Mouse (Mus musculus) cerebellum, adult 8-10 months (tissue): ENCODE data around the gene Nkx6-2.
A peak's percentile ranks its signal among the peaks of the same experiment; 100 is the strongest.

Source experiments
- DNase-seq: peaks from one replicate; pipeline ENCODE4 v3.0.0; 2022

Nkx6-2 gene

DNA sequence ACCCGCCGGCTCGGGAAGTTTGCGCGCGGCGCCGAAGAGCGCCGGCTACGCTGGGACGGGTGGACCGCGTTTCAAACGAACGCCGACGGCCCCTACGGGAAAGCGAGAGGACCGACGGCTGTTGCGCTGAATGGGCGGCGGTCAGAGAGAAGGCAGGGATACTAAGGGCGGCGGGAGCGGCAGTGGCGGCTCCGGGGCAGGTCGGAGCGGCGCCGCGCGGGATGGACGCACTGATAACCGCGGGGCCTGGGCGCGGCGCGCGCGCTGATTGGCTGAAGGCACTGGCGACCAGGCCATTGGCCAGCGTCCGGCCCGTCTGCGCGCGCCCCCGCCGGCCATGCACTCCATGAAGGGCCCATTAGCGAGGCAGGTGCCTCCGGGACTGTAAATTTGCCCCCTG is at the start of gene Nkx6-2:
Nkx6-2 (minus strand) TSS at position 203 of the 400 bp plus-strand sequence.
- peak; percentile 22 for DNase-seq

GRCm38 (mm10) chr7:139625156-139625555 is 42.6 kb upstream of the Nkx6-2 start:
- DNase-seq, result no peak

DNA sequence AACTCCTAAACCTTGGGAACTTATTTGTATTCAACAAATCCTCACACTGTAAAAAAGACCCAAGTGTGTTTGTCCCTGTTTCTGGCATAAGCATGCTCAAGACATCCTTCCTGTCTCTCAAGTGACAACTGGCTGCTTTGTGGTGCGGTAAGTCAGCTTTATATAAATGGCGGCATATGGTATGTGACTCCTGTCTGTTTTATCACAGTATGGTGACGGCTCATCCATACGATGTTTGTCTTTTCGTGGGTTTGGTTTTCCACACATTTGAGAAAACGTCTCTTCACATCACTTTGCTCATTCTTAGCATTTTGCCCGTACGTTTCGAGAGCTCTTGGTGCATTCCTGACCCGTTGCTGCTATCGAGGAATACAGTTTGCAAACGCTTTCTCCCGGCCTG is 40.0 kb upstream of the Nkx6-2 start:
- DNase-seq, result no peak

DNA sequence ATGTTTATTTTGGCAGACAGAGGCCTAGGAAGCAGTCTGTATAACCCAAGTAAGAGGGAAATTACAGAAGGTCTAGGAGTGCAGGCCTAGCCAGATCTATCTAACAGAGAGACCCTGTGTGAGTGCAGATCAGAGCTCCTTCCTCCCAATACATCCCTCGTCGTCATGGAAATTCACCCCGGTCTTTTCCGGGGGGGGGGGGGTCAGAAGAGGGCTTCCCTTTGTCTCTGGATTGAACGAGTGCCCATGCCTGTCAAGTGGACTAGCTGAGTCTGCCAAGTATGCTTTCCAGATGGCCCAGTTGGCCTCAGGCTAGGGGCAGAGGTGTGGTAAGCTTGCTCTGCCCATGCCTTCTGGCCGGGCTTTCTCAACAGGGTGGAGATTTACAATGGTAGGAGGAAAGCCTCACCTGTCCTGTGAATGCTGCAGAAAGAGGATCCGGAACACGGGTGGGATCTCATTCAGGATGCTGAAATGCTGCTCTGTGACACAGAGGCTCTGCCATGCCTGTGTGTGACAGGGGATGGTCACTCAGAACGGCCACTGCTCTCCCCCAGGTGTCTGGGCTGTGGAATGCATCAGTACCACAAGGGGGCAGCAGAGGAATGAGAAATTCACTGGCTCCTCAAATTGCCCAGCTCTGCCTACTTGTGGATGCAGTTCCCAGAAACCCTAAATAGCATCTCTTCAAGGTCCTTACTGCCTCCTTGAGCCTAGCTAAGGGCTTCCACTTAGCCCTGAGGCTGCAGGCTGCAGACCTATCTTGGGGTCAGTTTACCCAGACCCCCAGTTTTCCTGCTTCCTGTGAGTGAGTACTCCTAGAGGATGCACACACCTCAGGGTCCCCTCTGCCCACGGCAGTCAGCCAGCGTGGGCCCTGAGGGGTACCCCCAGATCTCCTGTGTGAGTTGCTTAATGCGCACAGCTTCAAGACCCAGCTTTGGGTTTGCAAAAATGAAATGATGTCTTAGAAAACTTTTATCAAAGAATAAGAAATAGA is 33.5 kb upstream of the Nkx6-2 start:
- DNase-seq, result peak; percentile 72

GRCm38 (mm10) chr7:139610328-139610727 is 27.7 kb upstream of the Nkx6-2 start:
- no peak for DNase-seq

DNA sequence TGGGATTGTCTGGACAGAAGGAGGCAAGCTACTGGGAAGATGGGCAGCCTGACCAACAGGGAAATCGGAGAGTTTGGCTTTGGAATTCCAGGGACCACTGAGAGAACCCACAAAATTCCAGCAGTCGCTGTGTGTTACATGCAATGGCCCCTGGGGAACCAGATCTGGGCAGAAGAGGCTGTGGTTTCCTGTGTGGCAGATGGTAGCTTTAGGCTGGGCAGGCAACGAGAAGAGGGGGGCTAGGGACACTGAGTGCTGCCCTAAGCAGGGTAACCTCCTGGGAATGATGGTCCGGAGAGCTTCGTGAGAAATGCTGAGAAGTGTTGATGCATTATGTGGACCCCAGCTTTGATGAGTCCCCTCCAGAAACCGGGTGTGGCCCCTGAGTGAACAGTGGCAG is 13.3 kb upstream of the Nkx6-2 start:
- no peak for DNase-seq

GRCm38 (mm10) chr7:139595311-139595710 is 12.7 kb upstream of the Nkx6-2 start:
- DNase-seq, result no peak

GRCm38 (mm10) chr7:139591311-139591710 is 8.7 kb upstream of the Nkx6-2 start:
- DNase-seq, result no peak

- DNase-seq, result peak; percentile 25
Observed at GRCm38 (mm10) chr7:139590302-139590701, 7.7 kb upstream of the Nkx6-2 start.

DNA sequence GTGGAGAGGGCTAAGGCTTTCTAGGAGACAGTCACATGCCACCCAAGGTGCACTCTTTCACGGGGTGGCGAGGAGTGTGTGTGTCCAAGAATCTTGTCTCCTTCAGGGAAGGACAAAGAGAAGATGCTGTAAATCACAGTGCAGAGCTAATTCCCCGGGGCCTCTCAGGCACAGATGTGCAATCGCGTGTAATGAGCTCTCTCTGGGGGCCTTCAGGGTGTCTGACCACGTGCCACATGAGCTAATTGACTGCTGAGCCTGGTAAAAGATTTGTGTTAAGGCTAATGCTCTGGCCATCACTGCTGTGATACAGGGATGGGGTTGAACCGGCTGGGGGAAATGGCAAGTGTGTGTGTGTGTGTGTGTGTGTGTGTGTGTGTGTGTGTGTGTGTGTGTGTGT is 5.3 kb upstream of the Nkx6-2 start:
- DNase-seq, result no peak

DNA sequence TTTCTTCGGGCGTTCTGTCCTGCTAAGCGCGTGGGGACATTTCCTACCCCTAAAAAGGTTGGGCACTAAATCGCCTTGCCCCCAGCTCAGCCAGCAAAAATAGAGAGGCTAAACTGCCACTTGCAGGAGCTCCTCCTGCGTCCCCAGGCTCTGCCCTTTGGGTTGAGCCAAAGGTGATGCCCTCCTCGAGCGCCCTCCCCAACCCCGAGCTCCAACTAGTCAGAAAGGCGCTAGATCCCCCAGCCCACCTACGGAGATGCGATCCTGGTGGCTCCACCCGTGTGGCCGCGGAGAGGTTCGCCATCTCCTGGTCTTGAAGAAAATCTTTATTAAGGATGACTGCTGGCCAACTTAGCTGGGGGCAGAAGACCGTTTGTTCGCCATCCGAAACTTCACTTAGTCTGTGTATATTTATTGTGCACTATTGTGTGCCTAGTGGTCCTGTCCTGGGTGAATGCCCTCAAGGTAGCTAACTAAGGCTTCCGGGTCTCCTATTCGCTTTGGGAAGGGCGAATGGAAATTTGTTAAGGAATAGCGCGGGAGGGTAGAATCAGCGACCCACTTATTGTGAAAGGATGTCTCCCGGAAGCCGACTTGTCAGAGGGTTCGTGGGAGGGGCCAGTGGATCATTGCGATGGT is 2.7 kb upstream of the Nkx6-2 start:
- no peak for DNase-seq

DNA sequence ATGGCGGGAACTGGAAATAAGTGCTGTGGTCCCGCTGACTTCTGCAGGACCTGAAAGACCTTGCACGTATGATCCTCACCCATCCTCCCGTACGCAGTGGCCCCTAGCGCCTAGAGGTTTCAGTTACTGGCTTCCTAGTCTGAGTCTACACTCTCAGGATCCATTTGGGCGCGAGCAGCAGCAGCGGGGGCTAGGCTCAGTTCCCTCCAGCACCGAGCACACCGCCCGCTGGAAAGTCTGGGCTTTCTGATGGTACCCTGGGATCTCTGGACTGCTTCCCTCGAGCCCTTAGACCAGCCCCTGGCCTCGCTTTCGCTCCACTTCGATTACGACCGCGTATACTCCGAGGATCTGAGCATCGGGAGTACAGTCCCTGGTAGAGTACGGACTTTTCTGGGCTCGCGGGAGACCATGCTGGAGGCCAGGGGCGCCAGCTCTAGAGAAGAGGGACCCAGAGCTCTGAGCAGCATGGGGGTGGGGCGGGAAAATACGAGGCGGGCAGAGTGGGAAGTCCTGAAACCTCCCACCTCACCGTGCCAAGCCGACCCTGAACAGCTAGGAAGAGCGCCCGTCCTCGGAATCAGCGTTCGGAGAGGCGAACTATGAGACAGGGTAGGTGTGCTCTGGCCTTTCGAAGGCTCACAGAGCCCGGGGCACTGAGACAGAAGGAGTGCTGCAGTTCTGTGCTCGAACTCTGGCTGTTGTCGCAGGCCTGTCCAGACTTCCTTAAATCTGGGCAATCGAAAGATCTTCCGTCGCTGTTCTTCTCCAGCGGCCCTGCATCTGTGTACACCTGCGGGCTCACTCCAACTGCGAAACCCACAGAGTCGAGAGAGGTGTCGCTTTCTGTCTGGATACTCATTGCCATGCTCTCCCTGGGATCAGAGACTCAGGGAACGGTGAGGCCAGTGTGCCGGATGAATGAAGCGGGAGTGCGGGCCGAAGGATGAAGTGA is 1.9 kb upstream of the Nkx6-2 start:
- DNase-seq, result peak; percentile 21

- no peak for DNase-seq
Observed at GRCm38 (mm10) chr7:139583094-139583737, 619 bp upstream of the Nkx6-2 start.

GRCm38 (mm10) chr7:139581801-139582571 is 611 bp downstream of the Nkx6-2 start:
- DNase-seq, result peak; percentile 20

GRCm38 (mm10) chr7:139580851-139581775 is 1.5 kb downstream of the Nkx6-2 start:
- peak; percentile 16 for DNase-seq

GRCm38 (mm10) chr7:139579261-139579905 is 3.2 kb downstream of the Nkx6-2 start:
- no peak for DNase-seq

GRCm38 (mm10) chr7:139576064-139576686 is 6.4 kb downstream of the Nkx6-2 start:
- DNase-seq, result no peak

- no peak for DNase-seq
Observed at GRCm38 (mm10) chr7:139572665-139573064, 9.9 kb downstream of the Nkx6-2 start.

- DNase-seq, result no peak
Observed at GRCm38 (mm10) chr7:139570788-139571187, 11.8 kb downstream of the Nkx6-2 start.
